Mouse (Mus musculus) ES-Bruce4 (cell line): ENCODE data around the gene Olfr1016. TPM values are rescaled to one million over a fixed set of nuclear protein-coding genes. Genes with fewer than 3 reads are reported as not detected.

Source experiments
- H3K27ac ChIP-seq: 2 replicates; pipeline ENCODE4 v1.5.1; 2012; ENCODE audit warnings: low read length, inconsistent platforms; ENCODE audit not compliant: insufficient read depth
- H3K27me3 ChIP-seq: 2 replicates; pipeline ENCODE4 v1.6.1; 2012; ENCODE audit warnings: mild to moderate bottlenecking, low read length, inconsistent platforms; ENCODE audit not compliant: control insufficient read depth, poor library complexity, insufficient read depth, severe bottlenecking
- H3K36me3 ChIP-seq: 2 replicates; pipeline ENCODE4 v1.6.1; 2012; ENCODE audit warnings: inconsistent platforms, mild to moderate bottlenecking, low read length, moderate library complexity; ENCODE audit not compliant: control insufficient read depth, poor library complexity, insufficient read depth, severe bottlenecking
- H3K4me1 ChIP-seq: one replicate; pipeline ENCODE4 v1.8.1; 2011; ENCODE audit warnings: low read length; ENCODE audit not compliant: control insufficient read depth, insufficient read depth
- H3K4me3 ChIP-seq: 2 replicates; pipeline ENCODE4 v1.5.1; 2011; ENCODE audit warnings: low read depth, mild to moderate bottlenecking, low read length
- H3K9ac ChIP-seq: 2 replicates; pipeline ENCODE4 v1.6.1; 2012; ENCODE audit warnings: low read depth, mild to moderate bottlenecking, inconsistent platforms; ENCODE audit not compliant: poor library complexity, severe bottlenecking
- H3K9me3 ChIP-seq: replicated peaks from 2 replicates; pipeline ENCODE4 v1.6.1; 2012; ENCODE audit warnings: mild to moderate bottlenecking, low read length, inconsistent platforms; ENCODE audit not compliant: control insufficient read depth, poor library complexity, insufficient read depth, severe bottlenecking
- CTCF ChIP-seq: IDR thresholded peaks from one replicate; pipeline ENCODE4 v1.8.1; 2011; ENCODE audit warnings: low read depth, low read length
- EP300 ChIP-seq: IDR thresholded peaks from 2 replicates; pipeline ENCODE4 v1.6.1; 2011; ENCODE audit warnings: low read depth, low read length; ENCODE audit not compliant: insufficient read depth
- POLR2A ChIP-seq: IDR thresholded peaks from one replicate; pipeline ENCODE4 v1.8.1; 2011; ENCODE audit warnings: low read length; ENCODE audit not compliant: insufficient read depth
- polyA plus RNA-seq: library from polyadenylated mRNA; stranded (reverse); fragments of >200 nt; gene quantifications from 2 replicates; pipeline ENCODE4 v1.2.4, GENCODE M21; 2011; ENCODE audit warnings: low read depth; ENCODE audit not compliant: missing spikeins, insufficient read depth, insufficient read length

Gene Olfr1016
- polyA plus RNA-seq, result not detected in 2 replicates

GRCm38 (mm10) chr2:85802444-85802843 is at the start of gene Olfr1016:
Gene Olfr1016 (minus strand): TSS chr2:85802544.
- Histone ChIP-seq H3K36me3 (no peaks in the 10 kb centered on the region), H3K27me3 (no peaks in the 10 kb centered on the region), H3K9me3 (no peaks in the 10 kb centered on the region), H3K27ac (no peak within 1 kb of the TSS), H3K4me1 (no peaks in the 10 kb centered on the region), H3K9ac (no peak within 1 kb of the TSS), H3K4me3 (no peak within 1 kb of the TSS)
- TF ChIP-seq POLR2A, result no peak
- TF ChIP-seq EP300, result no peak
- no peak for TF ChIP-seq CTCF

GRCm38 (mm10) chr2:85846730-85847129 is 44.4 kb upstream of the Olfr1016 start, which contains the start of gene Olfr1020:
Gene Olfr1020 (plus strand): TSS chr2:85847030.
- no peak within 1 kb of the TSS for H3K9ac ChIP-seq
- TF ChIP-seq POLR2A (no peak), CTCF (no peak), EP300 (no peak)
- no peak within 1 kb of the TSS for H3K27ac ChIP-seq

GRCm38 (mm10) chr2:85845383-85845782 is 43.0 kb upstream of the Olfr1016 start, which contains the start of gene Olfr1019:
Gene Olfr1019 (minus strand): TSS chr2:85845483.
- Histone ChIP-seq H3K4me1 (no peaks in the 10 kb centered on the region), H3K27me3 (no peaks in the 10 kb centered on the region)
- TF ChIP-seq EP300 (no peak), POLR2A (no peak), CTCF (no peak)

More at GRCm38 (mm10) chr2:85846730-85847129, 44.4 kb upstream of the Olfr1016 start, which contains the start of gene Olfr1020:
- H3K4me1 ChIP-seq, result no peaks in the 10 kb centered on the region
- no peaks in the 10 kb centered on the region for H3K27me3 ChIP-seq
- no peak within 1 kb of the TSS for H3K4me3 ChIP-seq
- H3K36me3 ChIP-seq, result no peaks in the 10 kb centered on the region
- H3K9me3 ChIP-seq, result no peaks in the 10 kb centered on the region

GRCm38 (mm10) chr2:85818179-85818578 is 15.8 kb upstream of the Olfr1016 start, which contains the start of gene Olfr1018:
Gene Olfr1018 (plus strand): TSS chr2:85818479.
- H3K4me1 ChIP-seq, result no peaks in the 10 kb centered on the region
- no peak within 1 kb of the TSS for H3K4me3 ChIP-seq
- H3K27me3 ChIP-seq, result no peaks in the 10 kb centered on the region
- no peaks in the 10 kb centered on the region for H3K36me3 ChIP-seq
- H3K9me3 ChIP-seq, result no peaks in the 10 kb centered on the region
- no peak for TF ChIP-seq CTCF
- TF ChIP-seq POLR2A, result no peak
- no peak for TF ChIP-seq EP300
- H3K27ac ChIP-seq, result no peak within 1 kb of the TSS
- H3K9ac ChIP-seq, result no peak within 1 kb of the TSS

More at GRCm38 (mm10) chr2:85845383-85845782, 43.0 kb upstream of the Olfr1016 start, which contains the start of gene Olfr1019:
- Histone ChIP-seq H3K9ac (no peak within 1 kb of the TSS), H3K36me3 (no peaks in the 10 kb centered on the region), H3K9me3 (no peaks in the 10 kb centered on the region), H3K27ac (no peak within 1 kb of the TSS), H3K4me3 (no peak within 1 kb of the TSS)

GRCm38 (mm10) chr2:85804501-85804900 is 2.2 kb upstream of the Olfr1016 start:
- Histone ChIP-seq H3K4me1 (no peaks in the 10 kb centered on the region), H3K9me3 (no peaks in the 10 kb centered on the region), H3K9ac (no peak overlapping the region), H3K4me3 (no peak overlapping the region), H3K27me3 (no peaks in the 10 kb centered on the region), H3K27ac (no peak overlapping the region), H3K36me3 (no peaks in the 10 kb centered on the region)
- no peak for TF ChIP-seq CTCF
- TF ChIP-seq POLR2A, result no peak
- TF ChIP-seq EP300, result no peak

GRCm38 (mm10) chr2:85792331-85792730 is 10.0 kb downstream of the Olfr1016 start:
- Histone ChIP-seq H3K36me3 (no peaks in the 10 kb centered on the region), H3K9ac (no peak overlapping the region), H3K4me3 (no peak overlapping the region), H3K4me1 (no peaks in the 10 kb centered on the region), H3K27ac (no peak overlapping the region), H3K9me3 (no peaks in the 10 kb centered on the region), H3K27me3 (no peaks in the 10 kb centered on the region)
- TF ChIP-seq CTCF (no peak), EP300 (no peak), POLR2A (no peak)
